ENCODE assay signal across 9 mouse cellular contexts in the genomic region with DNA sequence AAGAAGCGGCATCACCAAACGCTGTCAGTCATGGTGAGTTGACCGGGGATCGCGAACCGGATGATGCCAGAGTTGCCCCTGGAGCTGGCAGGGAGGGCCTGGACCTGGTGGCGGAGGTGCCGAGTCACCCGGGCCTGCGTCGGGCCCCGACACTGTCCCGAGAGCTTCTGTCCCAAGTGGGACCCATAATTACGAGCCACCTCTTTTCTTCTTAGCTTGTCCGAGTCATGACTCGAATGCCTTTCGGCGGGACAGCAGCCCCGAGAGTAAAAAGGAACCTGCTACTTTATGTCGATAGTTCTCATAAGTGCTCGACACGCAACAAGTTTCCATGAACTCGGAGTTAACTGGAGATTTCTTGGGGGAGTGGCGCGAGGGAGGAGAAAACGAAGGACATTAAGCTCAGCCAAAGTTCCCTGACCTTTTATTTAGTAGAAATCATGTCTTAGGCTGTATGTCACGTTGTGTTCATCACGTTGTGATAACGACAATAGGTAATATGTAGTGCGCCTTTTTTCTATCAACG. TPM values are rescaled to one million over a fixed set of nuclear protein-coding genes. Genes with fewer than 3 reads are reported as not detected.
DNase-seq lines count a peak whose midpoint lies in the region; ATAC-seq and TF ChIP-seq lines count a peak whose summit lies in the region.
"Had no signal": no experiment of that assay in that cellular context is flagged by ENCODE, and none has a peak within 500 bp of the region (broad histone marks: within the 10 kb centered on the region; RNA-seq: fewer than 3 reads in every experiment).

No protein-coding gene starts in this region.

- peak overlapping the region; percentile 81 for H3K9ac ChIP-seq in heart, embryonic 14.5 days (ENCODE audit: low read length)
- H3K9ac ChIP-seq in forebrain, embryonic 16.5 days (replicated peaks; ENCODE audit: low read depth, low read length), result peak overlapping the region; percentile 81

- peaks cover 5 to 18% of the 10 kb centered on the region in 2 experiments; a peak in 3 of 4 replicates for H3K4me1 ChIP-seq in heart, embryonic 14.5 days (ENCODE audit: control insufficient read depth in 2 of 2, insufficient read depth in 2 of 2, low read length in 2 of 2)
- peaks cover 44% of the 10 kb centered on the region for H3K4me1 ChIP-seq in G1E (ENCODE audit: insufficient read depth, low read depth, low read length)
- H3K4me1 ChIP-seq in forebrain, embryonic 16.5 days (replicated peaks; ENCODE audit: control insufficient read depth, insufficient read depth, low read length), result peaks cover 11% of the 10 kb centered on the region

- H3K9me3 ChIP-seq in heart, embryonic 14.5 days (ENCODE audit: control insufficient read depth, low read length), result no peaks in the 10 kb centered on the region
- no peaks in the 10 kb centered on the region for H3K9me3 ChIP-seq in G1E (replicated peaks)
- no peaks in the 10 kb centered on the region for H3K9me3 ChIP-seq in forebrain, embryonic 16.5 days (ENCODE audit: control insufficient read depth, low read length)

- H3K4me2 ChIP-seq in heart, embryonic 14.5 days (ENCODE audit: low read length), result peak overlapping the region; percentile 84
- H3K4me2 ChIP-seq in forebrain, embryonic 16.5 days (ENCODE audit: low read length), result peak overlapping the region; percentile 69

- H3K79me2 ChIP-seq in macrophage (ENCODE audit: inconsistent target), result peaks cover 59% of the 10 kb centered on the region

- peak overlapping the region; percentile 62 to 89 for H3K4me3 ChIP-seq in heart, embryonic 14.5 days (ENCODE audit: control insufficient read depth in 1 of 2, insufficient read depth in 1 of 2, low read depth in 1 of 2, low read length in 2 of 2)
- H3K4me3 ChIP-seq in G1E (ENCODE audit: low read depth, low read length) (peak overlapping the region; percentile 83), macrophage (ENCODE audit: inconsistent target) (peak overlapping the region; percentile 90)
- peak overlapping the region; percentile 92 for H3K4me3 ChIP-seq in forebrain, embryonic 16.5 days (replicated peaks; ENCODE audit: low read length)

- peaks cover 51% of the 10 kb centered on the region for H3K36me3 ChIP-seq in heart, embryonic 14.5 days (ENCODE audit: control insufficient read depth, insufficient read depth, low read length)
- H3K36me3 ChIP-seq in G1E (replicated peaks) (peaks cover 70% of the 10 kb centered on the region), macrophage (ENCODE audit: inconsistent target) (peaks cover 28% of the 10 kb centered on the region; the same call in 1 of the 2 replicates)
- peaks cover 13% of the 10 kb centered on the region; the same call in 1 of the 2 replicates for H3K36me3 ChIP-seq in forebrain, embryonic 16.5 days (ENCODE audit: control insufficient read depth, insufficient read depth)

- intact Hi-C loops in heart, postnatal 14 days (cut with DNase I), result loop anchor here (5.0 kb wide), 1 partner anchor 65 kb away; the partner anchor contains the start of genes Hira and Mrpl40

- TF ChIP-seq CTCF in G1E (IDR thresholded peaks at IDR 0.05; ENCODE audit: low read depth, low read length), result no peak

- WGBS in heart, embryonic 14.5 days, result 2% methylated on average over 31 of the region's 31 CpGs
- WGBS in forebrain, embryonic 16.5 days, result 2% methylated on average over 31 of the region's 31 CpGs
- 2% methylated on average over 31 of the region's 31 CpGs for WGBS in macrophage (ENCODE audit: missing documents)

- H3K27me3 ChIP-seq in heart, embryonic 14.5 days (ENCODE audit: control insufficient read depth, insufficient read depth, low read length), result no peaks in the 10 kb centered on the region
- H3K27me3 ChIP-seq in G1E (ENCODE audit: insufficient read depth, low read length), result no peaks in the 10 kb centered on the region
- H3K27me3 ChIP-seq in forebrain, embryonic 16.5 days (replicated peaks; ENCODE audit: control insufficient read depth, insufficient read depth, low read length), result no peaks in the 10 kb centered on the region

- peak overlapping the region; percentile 53 to 80 for H3K27ac ChIP-seq in heart, embryonic 14.5 days (replicated peaks in 1 of 2; ENCODE audit: control insufficient read depth in 1 of 2, insufficient read depth in 1 of 2, low read depth in 2 of 2, low read length in 2 of 2)
- peak overlapping the region; percentile 60 for H3K27ac ChIP-seq in forebrain, embryonic 16.5 days (ENCODE audit: low read length)
- H3K27ac ChIP-seq in macrophage, result peak overlapping the region; percentile 82

- peak; percentile 36; the same call in 1 of the 2 replicates for ATAC-seq in heart, embryonic 14.5 days (ENCODE audit: insufficient number of reproducible peaks, insufficient read depth, low FRiP score, low read depth)
- ATAC-seq in G1E (ENCODE audit: extremely low read depth, insufficient number of reproducible peaks, low FRiP score, poor library complexity, severe bottlenecking), result no peak
- peak; percentile 41 for ATAC-seq in forebrain, embryonic 16.5 days

- no peak for DNase-seq in heart, postnatal 14 days
- DNase-seq in G1E (ENCODE audit: low spot score), result no peak
- no peak for DNase-seq in thymus, postnatal 10 days (ENCODE audit: low spot score in 2 of 2)
- DNase-seq in right cerebral cortex, postnatal 4 days, result no peak
- DNase-seq in ovary, postnatal 14 days (ENCODE audit: low spot score), result no peak

RNA-seq across cellular contexts. Expression of gene Cdc45, which starts 0.7 kb away (rescaled TPM):
- 34.1 and 35.7 TPM in 2 replicates for polyA plus RNA-seq in heart, embryonic 14.5 days (2014; fragmentation: Nextera tagmentation; extraction: Ambion mirVana)
- 1 to 10 TPM; 4.9 to 5.0 TPM for total RNA-seq in heart, postnatal 14 days (2021)
- total RNA-seq in G1E (2014; fragmentation: Nextera tagmentation), result 88.5 TPM in 2 replicates
- 88.9 and 96.5 TPM in 2 replicates for total RNA-seq in G1E (2017)
- polyA plus RNA-seq in G1E (2012), result 32.4 and 33.1 TPM in 2 replicates
- 21.1 and 23.7 TPM in 2 replicates for polyA plus RNA-seq in forebrain, embryonic 16.5 days (2015; fragmentation: Nextera tagmentation; extraction: Ambion mirVana)
- total RNA-seq in macrophage (2018; cell fraction: chromatin; rRNA removed), result 10 to 100 TPM in 2 of 26 experiments, 1 to 10 TPM in 24; 1.4 to 12.2 (median 5.1) TPM
- total RNA-seq in macrophage (2018; cell fraction: cytosol; rRNA removed), result 1 to 10 TPM; 1.1 to 3.1 (median 2.2) TPM
- total RNA-seq in macrophage (2018; cell fraction: nucleus; rRNA removed), result 10 to 100 TPM in 1 of 26 experiments, 1 to 10 TPM in 22, under 1 TPM in 3; 0.55 to 23.8 (median 2.4) TPM
- polyA plus RNA-seq in macrophage (2018), result 1.4 to 16.3 TPM (median 4.9 TPM) in 3 replicates

RNA-seq across cellular contexts. Expression of gene Ufd1, which starts 0.9 kb away (rescaled TPM):
- polyA plus RNA-seq in heart, embryonic 14.5 days (2014; fragmentation: Nextera tagmentation; extraction: Ambion mirVana), result 65.8 and 70.3 TPM in 2 replicates
- total RNA-seq in heart, postnatal 14 days (2021), result 10 to 100 TPM; 56.5 to 61.4 TPM
- total RNA-seq in G1E (2014; fragmentation: Nextera tagmentation) (78.3 and 79.8 TPM in 2 replicates), G1E (2017) (69.2 and 70.9 TPM in 2 replicates)
- polyA plus RNA-seq in G1E (2012) (7.6 and 9.2 TPM in 2 replicates), macrophage (2018) (29.8 to 43.1 TPM (median 34.8 TPM) in 3 replicates)
- polyA plus RNA-seq in forebrain, embryonic 16.5 days (2015; fragmentation: Nextera tagmentation; extraction: Ambion mirVana), result 115 and 130 TPM in 2 replicates
- 100 to 1,000 TPM; 101 to 253 (median 200) TPM for total RNA-seq in macrophage (2018; cell fraction: chromatin; rRNA removed)
- 10 to 100 TPM; 24.3 to 39.1 (median 30.6) TPM for total RNA-seq in macrophage (2018; cell fraction: cytosol; rRNA removed)
- 100 to 1,000 TPM in 7 of 26 experiments, 10 to 100 TPM in 19; 51.5 to 124 (median 88.8) TPM for total RNA-seq in macrophage (2018; cell fraction: nucleus; rRNA removed)

RNA-seq across cellular contexts. Expression of gene 2510002D24Rik, which starts 23.9 kb away (rescaled TPM):
- polyA plus RNA-seq in heart, embryonic 14.5 days (2014; fragmentation: Nextera tagmentation; extraction: Ambion mirVana), result 37.3 and 40.5 TPM in 2 replicates
- 10 to 100 TPM; 18.3 to 19.2 TPM for total RNA-seq in heart, postnatal 14 days (2021)
- 64.3 and 74.1 TPM in 2 replicates for total RNA-seq in G1E (2014; fragmentation: Nextera tagmentation)
- 45.9 and 59.7 TPM in 2 replicates for total RNA-seq in G1E (2017)
- 74.9 and 109 TPM in 2 replicates for polyA plus RNA-seq in G1E (2012)
- polyA plus RNA-seq in forebrain, embryonic 16.5 days (2015; fragmentation: Nextera tagmentation; extraction: Ambion mirVana), result 27.8 and 32.5 TPM in 2 replicates
- total RNA-seq in macrophage (2018; cell fraction: chromatin; rRNA removed), result 10 to 100 TPM in 2 of 26 experiments, 1 to 10 TPM in 22, under 1 TPM in 1, not detected in 1; 0.77 to 13.2 (median 5.4) TPM
- total RNA-seq in macrophage (2018; cell fraction: cytosol; rRNA removed), result 1 to 10 TPM; 1.7 to 5.4 (median 4.3) TPM
- 10 to 100 TPM in 8 of 26 experiments, 1 to 10 TPM in 18; 1.4 to 13.7 (median 7.6) TPM for total RNA-seq in macrophage (2018; cell fraction: nucleus; rRNA removed)
- polyA plus RNA-seq in macrophage (2018), result 4.3 to 5.8 TPM (median 5.6 TPM) in 3 replicates

RNA-seq across cellular contexts. Expression of gene Gm28539, which starts 23.9 kb away (rescaled TPM):
- polyA plus RNA-seq in heart, embryonic 14.5 days (2014; fragmentation: Nextera tagmentation; extraction: Ambion mirVana), result not detected in 2 replicates
- total RNA-seq in heart, postnatal 14 days (2021), result not detected
- total RNA-seq in G1E (2014; fragmentation: Nextera tagmentation) (not detected in 2 replicates), G1E (2017) (not detected in 2 replicates)
- polyA plus RNA-seq in G1E (2012) (not detected in 2 replicates), macrophage (2018) (not detected in 3 replicates)
- polyA plus RNA-seq in forebrain, embryonic 16.5 days (2015; fragmentation: Nextera tagmentation; extraction: Ambion mirVana), result not detected in 2 replicates
- 1 to 10 TPM in 6 of 26 experiments, under 1 TPM in 3, not detected in 17; 0.26 to 9.2 (median 1.4) TPM for total RNA-seq in macrophage (2018; cell fraction: chromatin; rRNA removed)
- 1 to 10 TPM in 1 of 26 experiments, under 1 TPM in 2, not detected in 23; 0.08 to 1.4 (median 0.28) TPM for total RNA-seq in macrophage (2018; cell fraction: cytosol; rRNA removed)
- 1 to 10 TPM in 3 of 26 experiments, under 1 TPM in 1, not detected in 22; 0.18 to 4.1 (median 2.6) TPM for total RNA-seq in macrophage (2018; cell fraction: nucleus; rRNA removed)
- total RNA-seq: hematopoietic stem cell, adult 5-6 weeks had no signal

RNA-seq across cellular contexts. Expression of gene Cldn5, which starts 35.8 kb away (rescaled TPM):
- polyA plus RNA-seq in heart, embryonic 14.5 days (2014; fragmentation: Nextera tagmentation; extraction: Ambion mirVana), result 19.5 and 22.7 TPM in 2 replicates
- 10 to 100 TPM; 52.8 to 62.4 TPM for total RNA-seq in heart, postnatal 14 days (2021)
- total RNA-seq in G1E (2014; fragmentation: Nextera tagmentation) (not detected in 2 replicates), G1E (2017) (0.12 TPM in 1 of 2 replicates, not detected in the other)
- polyA plus RNA-seq in G1E (2012) (0.03 TPM in 1 of 2 replicates, not detected in the other), macrophage (2018) (not detected in 3 replicates)
- 90.7 and 106 TPM in 2 replicates for polyA plus RNA-seq in forebrain, embryonic 16.5 days (2015; fragmentation: Nextera tagmentation; extraction: Ambion mirVana)
- total RNA-seq in macrophage (2018; cell fraction: chromatin; rRNA removed), result not detected
- not detected for total RNA-seq in macrophage (2018; cell fraction: cytosol; rRNA removed)
- not detected for total RNA-seq in macrophage (2018; cell fraction: nucleus; rRNA removed)
